Mouse (Mus musculus): ENCODE measurements around the gene Skint7. TPM values are rescaled to one million over a fixed set of nuclear protein-coding genes. Genes with fewer than 3 reads are reported as not detected.

Gene Skint7
- not detected for polyA plus RNA-seq (2014; fragmentation: Illumina TruSeq; extraction: RNeasy Lipid Tissue Mini Kit (QIAGEN cat#74804); ENCODE audit: low read depth, low replicate concordance)

GRCm38 (mm10) chr4:111972623-111973022 lies at the start of gene Skint7:
Gene Skint7, plus strand, starts transcription at chr4:111972923.

DNA sequence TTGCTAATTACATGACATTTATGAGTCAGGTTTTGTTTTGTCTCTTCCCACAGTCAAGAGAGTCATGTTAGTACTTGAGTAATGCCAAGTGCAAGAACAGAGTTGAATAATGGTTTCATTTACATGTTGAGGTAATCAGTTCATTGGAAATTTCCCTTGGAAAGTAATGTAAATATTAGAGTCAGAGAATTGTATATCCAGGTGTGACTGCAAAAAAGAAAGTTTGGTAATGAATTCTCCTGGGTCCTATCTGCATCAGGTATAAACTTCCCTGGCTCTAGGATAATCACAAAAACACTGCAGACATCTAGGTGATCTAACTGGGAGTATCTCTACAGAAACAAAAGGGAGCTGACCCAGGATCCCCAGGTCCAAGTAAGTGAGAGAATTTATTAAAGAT lies 33.2 kb downstream of the Skint7 start, which contains the start of gene Skint1:
Skint1 (plus strand) TSS at position 301 of the 400 bp plus-strand sequence.

Other genes with a start within 250 kb of the Skint7 start
- gene Slc5a9, start 70.0 kb upstream of the Skint7 start, polyA plus RNA-seq (2014; fragmentation: Illumina TruSeq; extraction: RNeasy Lipid Tissue Mini Kit (QIAGEN cat#74804); ENCODE audit: low read depth, low replicate concordance) = not detected
- not detected for gene Skint8, start 53.5 kb upstream of the Skint7 start, polyA plus RNA-seq (2014; fragmentation: Illumina TruSeq; extraction: RNeasy Lipid Tissue Mini Kit (QIAGEN cat#74804); ENCODE audit: low read depth, low replicate concordance)
- gene Skint1, start 33.3 kb downstream of the Skint7 start, polyA plus RNA-seq (2014; fragmentation: Illumina TruSeq; extraction: RNeasy Lipid Tissue Mini Kit (QIAGEN cat#74804); ENCODE audit: low read depth, low replicate concordance) = not detected
- gene Skint4, start 99.1 kb downstream of the Skint7 start, polyA plus RNA-seq (2014; fragmentation: Illumina TruSeq; extraction: RNeasy Lipid Tissue Mini Kit (QIAGEN cat#74804); ENCODE audit: low read depth, low replicate concordance) = not detected

Measured in adrenal gland, adult 10 weeks (tissue).